Mouse (Mus musculus) liver, embryonic 14.5 days (tissue): Measurements from ENCODE around the gene Rnaseh2a.

Source experiments
- CTCF ChIP-seq: IDR thresholded peaks from 2 replicates; pipeline ENCODE4 v1.5.1; 2016; ENCODE audit warnings: antibody characterized with exemption, low read depth, control low read depth
- EP300 ChIP-seq: IDR thresholded peaks from 2 replicates; pipeline ENCODE4 v1.6.1; 2016; ENCODE audit warnings: antibody characterized with exemption, low read depth

GRCm38 (mm10) chr8:85014431-85014830, 44.9 kb upstream of the Rnaseh2a start, which contains the start of gene Best2:
- TF ChIP-seq CTCF: no peak
- no peak for TF ChIP-seq EP300
